Mouse (Mus musculus): ENCODE data around the gene Lax1. TPM values are rescaled to one million over a fixed set of nuclear protein-coding genes. Genes with fewer than 3 reads are reported as not detected.

The Lax1 gene
- polyA plus RNA-seq (2015; fragmentation: Nextera tagmentation; extraction: Ambion mirVana) = 0.24 and 0.39 TPM in 2 replicates

- 21% methylated on average over 6 of the region's 6 CpGs for WGBS
- no peaks in the 10 kb centered on the region for H3K9me3 ChIP-seq
- no peak within 1 kb of the TSS for H3K4me2 ChIP-seq
- no peak for ATAC-seq (ENCODE audit: extremely low read depth, insufficient number of reproducible peaks, low FRiP score, low TSS enrichment)
- H3K36me3 ChIP-seq = no peaks in the 10 kb centered on the region
- no peaks in the 10 kb centered on the region for H3K27me3 ChIP-seq (replicated peaks)
- H3K4me1 ChIP-seq = peaks cover 35% of the 10 kb centered on the region
- no peak within 1 kb of the TSS for H3K27ac ChIP-seq (replicated peaks)
- no peak within 1 kb of the TSS for H3K9ac ChIP-seq
- H3K4me3 ChIP-seq = no peak within 1 kb of the TSS
Measured at GRCm38 (mm10) chr1:133689897-133690296, at the start of gene Lax1. Gene Lax1, minus strand, starts transcription at chr1:133690108.

- Histone ChIP-seq H3K9me3 (no peaks in the 10 kb centered on the region), H3K4me2 (no peak overlapping the region), H3K9ac (no peak overlapping the region), H3K36me3 (peaks cover 79% of the 10 kb centered on the region), H3K27me3 (replicated peaks) (peaks cover 3% of the 10 kb centered on the region; the same call in 1 of the 2 replicates), H3K4me3 (no peak overlapping the region), H3K4me1 (peaks cover 10% of the 10 kb centered on the region), H3K27ac (replicated peaks) (no peak overlapping the region)
- no peak for ATAC-seq (ENCODE audit: extremely low read depth, insufficient number of reproducible peaks, low FRiP score, low TSS enrichment)
- WGBS = 62% methylated on average over 7 of the region's 7 CpGs
Measured at GRCm38 (mm10) chr1:133736664-133737063, 46.8 kb upstream of the Lax1 start.

- Histone ChIP-seq H3K9me3 (no peaks in the 10 kb centered on the region), H3K27me3 (replicated peaks) (peaks cover 3% of the 10 kb centered on the region; the same call in 1 of the 2 replicates), H3K9ac (peak overlapping the region; percentile 79), H3K4me3 (peak overlapping the region; percentile 31), H3K4me1 (peaks cover 9% of the 10 kb centered on the region), H3K36me3 (peaks cover 84% of the 10 kb centered on the region), H3K27ac (replicated peaks) (no peak overlapping the region), H3K4me2 (peak overlapping the region; percentile 56)
- no peak; the same call in 1 of the 2 replicates for ATAC-seq (ENCODE audit: extremely low read depth, insufficient number of reproducible peaks, low FRiP score, low TSS enrichment)
- WGBS = 19% methylated on average over 17 of the region's 17 CpGs
Measured at GRCm38 (mm10) chr1:133735995-133736652, 46.2 kb upstream of the Lax1 start.

- Histone ChIP-seq H3K4me1 (peaks cover 9% of the 10 kb centered on the region), H3K27me3 (replicated peaks) (peaks cover 3% of the 10 kb centered on the region; the same call in 1 of the 2 replicates), H3K36me3 (peaks cover 91% of the 10 kb centered on the region), H3K9ac (no peak overlapping the region), H3K4me3 (no peak overlapping the region), H3K9me3 (no peaks in the 10 kb centered on the region), H3K27ac (replicated peaks) (no peak overlapping the region), H3K4me2 (no peak overlapping the region)
- ATAC-seq (ENCODE audit: extremely low read depth, insufficient number of reproducible peaks, low FRiP score, low TSS enrichment) = no peak
- 67% methylated on average over 11 of the region's 11 CpGs for WGBS
Measured at GRCm38 (mm10) chr1:133732814-133733213, 42.9 kb upstream of the Lax1 start.

GRCm38 (mm10) chr1:133728339-133728738 lies 38.4 kb upstream of the Lax1 start:
- Histone ChIP-seq H3K4me3 (no peak overlapping the region), H3K27ac (replicated peaks) (no peak overlapping the region), H3K4me2 (no peak overlapping the region), H3K4me1 (no peaks in the 10 kb centered on the region), H3K36me3 (peaks cover 91% of the 10 kb centered on the region), H3K9ac (no peak overlapping the region), H3K27me3 (replicated peaks) (no peaks in the 10 kb centered on the region), H3K9me3 (no peaks in the 10 kb centered on the region)
- no peak for ATAC-seq (ENCODE audit: extremely low read depth, insufficient number of reproducible peaks, low FRiP score, low TSS enrichment)
- WGBS = 68% methylated on average over 7 of the region's 7 CpGs

- no peak overlapping the region for H3K4me2 ChIP-seq
- WGBS = 88% methylated on average over 7 of the region's 7 CpGs
- ATAC-seq (ENCODE audit: extremely low read depth, insufficient number of reproducible peaks, low FRiP score, low TSS enrichment) = no peak
- H3K9ac ChIP-seq = no peak overlapping the region
- no peaks in the 10 kb centered on the region for H3K27me3 ChIP-seq (replicated peaks)
- H3K36me3 ChIP-seq = peaks cover 68% of the 10 kb centered on the region
- H3K9me3 ChIP-seq = no peaks in the 10 kb centered on the region
- no peak overlapping the region for H3K4me3 ChIP-seq
- H3K4me1 ChIP-seq = peaks cover 10% of the 10 kb centered on the region
- no peak overlapping the region for H3K27ac ChIP-seq (replicated peaks)
Measured at GRCm38 (mm10) chr1:133720342-133720741, 30.4 kb upstream of the Lax1 start.

GRCm38 (mm10) chr1:133718786-133719185 lies 28.9 kb upstream of the Lax1 start:
- H3K27ac ChIP-seq (replicated peaks) = no peak overlapping the region
- no peak overlapping the region for H3K4me2 ChIP-seq
- WGBS = 89% methylated on average over 8 of the region's 8 CpGs
- peaks cover 11% of the 10 kb centered on the region for H3K4me1 ChIP-seq
- H3K9ac ChIP-seq = no peak overlapping the region
- no peak overlapping the region for H3K4me3 ChIP-seq
- peaks cover 69% of the 10 kb centered on the region for H3K36me3 ChIP-seq
- no peaks in the 10 kb centered on the region for H3K9me3 ChIP-seq
- no peaks in the 10 kb centered on the region for H3K27me3 ChIP-seq (replicated peaks)
- no peak for ATAC-seq (ENCODE audit: extremely low read depth, insufficient number of reproducible peaks, low FRiP score, low TSS enrichment)

GRCm38 (mm10) chr1:133718296-133718695 lies 28.4 kb upstream of the Lax1 start:
- peaks cover 12% of the 10 kb centered on the region for H3K4me1 ChIP-seq
- no peak overlapping the region for H3K9ac ChIP-seq
- H3K36me3 ChIP-seq = peaks cover 66% of the 10 kb centered on the region
- H3K4me2 ChIP-seq = no peak overlapping the region
- H3K4me3 ChIP-seq = no peak overlapping the region
- no peaks in the 10 kb centered on the region for H3K9me3 ChIP-seq
- 66% methylated on average over 3 of the region's 3 CpGs for WGBS
- no peaks in the 10 kb centered on the region for H3K27me3 ChIP-seq (replicated peaks)
- no peak for ATAC-seq (ENCODE audit: extremely low read depth, insufficient number of reproducible peaks, low FRiP score, low TSS enrichment)
- no peak overlapping the region for H3K27ac ChIP-seq (replicated peaks)

GRCm38 (mm10) chr1:133716464-133716863 lies 26.6 kb upstream of the Lax1 start:
- H3K9me3 ChIP-seq = no peaks in the 10 kb centered on the region
- ATAC-seq (ENCODE audit: extremely low read depth, insufficient number of reproducible peaks, low FRiP score, low TSS enrichment) = no peak
- no peak overlapping the region for H3K4me3 ChIP-seq
- WGBS = 18% methylated on average over 7 of the region's 7 CpGs
- H3K36me3 ChIP-seq = peaks cover 68% of the 10 kb centered on the region
- H3K27me3 ChIP-seq (replicated peaks) = no peaks in the 10 kb centered on the region
- H3K27ac ChIP-seq (replicated peaks) = no peak overlapping the region
- peaks cover 24% of the 10 kb centered on the region for H3K4me1 ChIP-seq
- H3K4me2 ChIP-seq = no peak overlapping the region
- H3K9ac ChIP-seq = no peak overlapping the region

GRCm38 (mm10) chr1:133715191-133715590 lies 25.3 kb upstream of the Lax1 start:
- H3K27ac ChIP-seq (replicated peaks) = no peak overlapping the region
- ATAC-seq (ENCODE audit: extremely low read depth, insufficient number of reproducible peaks, low FRiP score, low TSS enrichment) = no peak
- no peak overlapping the region for H3K9ac ChIP-seq
- H3K27me3 ChIP-seq (replicated peaks) = no peaks in the 10 kb centered on the region
- H3K4me1 ChIP-seq = peaks cover 24% of the 10 kb centered on the region
- H3K36me3 ChIP-seq = peaks cover 65% of the 10 kb centered on the region
- WGBS = 59% methylated on average over 1 of the region's 1 CpGs
- H3K4me3 ChIP-seq = no peak overlapping the region
- H3K4me2 ChIP-seq = no peak overlapping the region
- H3K9me3 ChIP-seq = no peaks in the 10 kb centered on the region

GRCm38 (mm10) chr1:133713009-133713370 lies 23.1 kb upstream of the Lax1 start:
- H3K9ac ChIP-seq = no peak overlapping the region
- no peaks in the 10 kb centered on the region for H3K9me3 ChIP-seq
- H3K4me3 ChIP-seq = no peak overlapping the region
- no peaks in the 10 kb centered on the region for H3K27me3 ChIP-seq (replicated peaks)
- no peak for ATAC-seq (ENCODE audit: extremely low read depth, insufficient number of reproducible peaks, low FRiP score, low TSS enrichment)
- H3K4me1 ChIP-seq = peaks cover 24% of the 10 kb centered on the region
- H3K36me3 ChIP-seq = peaks cover 64% of the 10 kb centered on the region
- H3K27ac ChIP-seq (replicated peaks) = no peak overlapping the region
- 35% methylated on average over 2 of the region's 2 CpGs for WGBS
- no peak overlapping the region for H3K4me2 ChIP-seq
